Mouse (Mus musculus) mouse embryonic stem cell (cell line): Measurements from ENCODE around the gene Lbhd2.

ENCODE experiments used
- in situ Hi-C, 2 experiments: fragments of 300-500 bp; cut with MboI; formaldehyde crosslinking; loops; 1 replicate in 1 of 2; 3 replicates in 1 of 2; pipeline ENCODE4 v1.14.3; 2019 to 2020; ENCODE audit warnings: low sequenced_read_pairs in 2 of 2, low pct_unique_long_range_greater_than_20kb in 1 of 2, mixed read lengths in 1 of 2; ENCODE audit not compliant: unreplicated experiment in 1 of 2

Lbhd2 gene

GRCm38 (mm10) chr12:111406622-111407021 lies at the start of gene Lbhd2:
TSS of gene Lbhd2 (plus strand) at chr12:111406809.
- in situ Hi-C loops = no loop called here

GRCm38 (mm10) chr12:111360671-111361070 lies 45.9 kb upstream of the Lbhd2 start:
- in situ Hi-C loops = no loop called here

DNA sequence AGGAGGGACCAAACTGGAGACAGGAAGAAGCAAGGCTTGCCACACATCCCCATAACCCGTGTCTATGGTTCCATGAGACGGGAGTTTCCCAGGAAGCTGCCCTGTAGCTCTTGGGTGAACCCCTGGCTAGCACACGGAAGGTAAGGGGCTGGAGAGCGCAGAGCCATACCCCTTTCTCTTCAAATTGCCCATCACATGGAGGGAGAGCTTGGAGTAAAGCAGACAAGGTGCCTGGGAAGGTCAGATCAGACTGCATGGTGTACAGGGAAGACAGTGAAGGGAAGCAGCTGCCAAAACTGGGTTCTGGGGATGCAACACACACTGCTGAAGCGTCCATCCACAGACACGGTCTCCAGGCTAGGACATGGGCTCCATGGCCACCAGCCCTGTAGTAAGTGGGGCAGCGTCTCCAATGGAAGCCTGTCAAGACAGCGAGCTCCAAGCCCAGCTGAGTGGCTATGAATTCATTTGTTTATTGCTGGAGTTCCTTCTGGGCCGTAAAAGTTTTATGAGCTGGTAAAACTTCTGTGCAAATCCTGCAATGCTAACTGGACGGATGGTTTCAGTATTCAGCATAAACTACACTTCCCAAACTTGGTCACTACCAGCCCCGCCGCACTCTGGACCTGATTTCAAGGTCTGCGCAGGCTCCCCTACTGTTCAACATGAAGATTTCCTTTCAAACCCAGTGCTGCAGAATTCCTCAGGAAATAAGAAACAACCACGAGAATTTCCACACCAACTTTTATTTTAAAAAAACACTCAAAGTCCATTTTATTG lies 45.1 kb upstream of the Lbhd2 start:
- in situ Hi-C loops = no loop called here

- in situ Hi-C loops = no loop called here
Measured at GRCm38 (mm10) chr12:111364234-111364633, 42.4 kb upstream of the Lbhd2 start.

DNA sequence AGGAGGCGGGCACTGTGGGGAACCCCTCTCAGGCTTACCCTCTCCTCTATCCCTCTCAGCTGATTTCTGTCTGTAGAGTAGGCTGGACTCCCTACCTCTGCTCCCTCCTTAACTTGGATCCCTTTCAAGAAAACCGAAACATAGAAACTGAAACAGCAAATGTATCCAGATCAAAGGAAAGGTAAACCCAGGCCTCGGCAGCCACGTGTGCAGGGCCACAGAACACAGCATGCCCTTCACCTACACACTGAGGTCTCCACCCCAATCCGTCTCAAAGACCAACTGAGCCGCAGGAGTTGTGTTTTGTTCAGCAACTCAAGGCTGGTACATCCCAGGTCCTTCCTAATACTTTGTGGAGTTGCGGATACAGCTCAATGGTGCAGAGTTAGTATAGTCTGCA lies 39.5 kb upstream of the Lbhd2 start:
- in situ Hi-C loops = no loop called here

DNA sequence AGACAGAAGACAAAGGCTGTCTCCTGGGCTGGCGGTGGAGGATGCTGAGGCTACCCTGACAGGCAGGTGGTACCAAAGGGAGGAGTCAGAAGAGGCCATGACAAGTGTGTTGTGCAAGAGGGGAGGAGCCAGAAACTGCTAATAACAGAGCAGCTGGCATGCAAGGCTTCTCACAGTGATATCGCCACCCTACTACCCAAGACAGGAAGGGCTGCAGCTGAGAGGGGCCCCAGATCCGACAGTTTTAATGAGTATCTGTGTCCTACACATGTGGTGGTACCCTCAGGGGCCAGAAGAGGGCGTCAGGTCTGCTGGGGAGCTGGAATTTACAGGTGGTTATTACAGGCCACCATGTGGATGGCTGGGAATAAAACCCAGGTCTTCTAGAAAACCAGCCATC lies 36.4 kb upstream of the Lbhd2 start:
- in situ Hi-C loops = no loop called here

DNA sequence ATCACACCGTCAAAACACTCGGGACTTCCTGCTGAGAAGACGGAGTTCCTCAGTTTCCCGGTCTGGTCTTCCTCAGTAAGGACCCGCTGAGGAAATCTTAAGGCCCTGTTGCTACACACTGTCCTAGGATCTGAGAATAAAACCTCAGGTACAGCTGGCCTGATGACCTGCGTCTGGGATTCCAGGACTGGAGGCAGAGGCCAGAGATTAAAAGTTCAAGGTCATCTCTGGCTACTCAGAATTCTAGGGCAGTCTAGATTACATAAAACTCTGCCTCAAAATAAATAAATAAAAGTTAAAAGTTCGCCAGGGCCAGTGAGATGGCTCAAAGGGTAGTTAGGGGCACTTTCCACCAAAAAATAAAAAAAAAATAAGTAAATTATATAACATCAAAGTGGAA lies 34.7 kb upstream of the Lbhd2 start:
- in situ Hi-C loops = no loop called here

DNA sequence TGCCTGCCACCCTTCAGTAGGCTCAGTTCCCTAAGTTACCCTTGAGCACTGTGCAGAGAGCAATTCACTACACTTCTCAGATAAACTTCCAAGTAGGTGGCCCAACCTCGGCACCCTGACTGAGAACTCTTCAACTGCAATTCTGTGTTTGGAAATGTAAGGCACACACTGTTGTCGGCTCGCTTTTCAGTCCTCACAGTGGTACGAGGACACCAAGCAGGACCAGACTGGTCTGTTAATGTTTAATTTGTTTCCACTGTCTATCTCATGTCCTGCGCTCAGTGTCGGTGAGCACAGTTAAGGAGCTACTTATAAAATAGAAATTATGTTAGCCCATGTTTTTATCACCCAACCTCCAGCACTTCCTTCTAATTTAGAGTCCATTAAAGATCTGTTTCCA lies 33.2 kb upstream of the Lbhd2 start:
- in situ Hi-C loops = no loop called here

GRCm38 (mm10) chr12:111374727-111375126 lies 31.9 kb upstream of the Lbhd2 start:
- in situ Hi-C loops = no loop called here

DNA sequence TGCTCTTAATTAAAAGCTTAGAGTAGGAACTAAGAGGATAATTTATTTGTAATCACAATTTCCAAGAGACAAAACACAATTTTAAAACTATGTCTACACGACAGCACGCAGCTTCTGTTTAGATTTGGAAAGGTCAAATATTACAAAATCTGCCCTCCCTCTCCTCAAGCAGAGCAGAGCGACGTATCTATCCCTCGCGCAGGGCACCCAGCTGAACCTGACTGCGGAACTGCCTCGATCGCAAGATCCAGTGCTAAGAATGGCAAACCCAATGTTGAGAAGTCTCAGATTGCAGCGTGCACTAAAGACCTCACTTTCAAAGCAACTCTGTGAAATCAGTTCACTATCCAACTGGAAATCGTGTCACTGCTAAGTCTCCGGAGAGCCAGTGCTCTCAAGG lies 31.1 kb upstream of the Lbhd2 start:
- in situ Hi-C loops = no loop called here

DNA sequence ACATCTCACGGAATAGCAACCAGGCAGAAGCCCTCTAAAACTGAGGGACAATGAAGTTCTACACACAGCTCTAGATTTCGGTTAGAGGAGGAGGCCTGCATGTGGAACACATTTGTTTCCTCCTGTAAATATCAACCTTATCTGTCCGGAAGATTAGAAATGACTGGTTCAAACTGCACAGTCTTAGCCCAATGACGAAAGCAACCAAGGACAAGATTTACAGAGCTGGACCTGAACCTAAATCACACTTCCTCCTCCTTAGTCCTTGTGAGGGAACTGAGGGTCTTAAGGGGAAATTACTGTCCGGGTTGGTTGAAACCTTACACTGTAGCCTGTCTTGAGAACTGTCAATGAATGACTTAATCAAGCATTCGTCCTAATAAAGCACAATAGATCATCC lies 30.6 kb upstream of the Lbhd2 start:
- in situ Hi-C loops = no loop called here

GRCm38 (mm10) chr12:111376826-111377331 lies 29.7 kb upstream of the Lbhd2 start:
- in situ Hi-C loops = no loop called here

GRCm38 (mm10) chr12:111377376-111377973 lies 29.1 kb upstream of the Lbhd2 start, which contains the start of gene Cdc42bpb:
TSS of gene Cdc42bpb (minus strand) at chr12:111377718.
- in situ Hi-C loops = no loop called here

GRCm38 (mm10) chr12:111377986-111378490 lies 28.6 kb upstream of the Lbhd2 start:
- in situ Hi-C loops = no loop called here

GRCm38 (mm10) chr12:111378812-111379211 lies 27.8 kb upstream of the Lbhd2 start:
- in situ Hi-C loops = no loop called here

DNA sequence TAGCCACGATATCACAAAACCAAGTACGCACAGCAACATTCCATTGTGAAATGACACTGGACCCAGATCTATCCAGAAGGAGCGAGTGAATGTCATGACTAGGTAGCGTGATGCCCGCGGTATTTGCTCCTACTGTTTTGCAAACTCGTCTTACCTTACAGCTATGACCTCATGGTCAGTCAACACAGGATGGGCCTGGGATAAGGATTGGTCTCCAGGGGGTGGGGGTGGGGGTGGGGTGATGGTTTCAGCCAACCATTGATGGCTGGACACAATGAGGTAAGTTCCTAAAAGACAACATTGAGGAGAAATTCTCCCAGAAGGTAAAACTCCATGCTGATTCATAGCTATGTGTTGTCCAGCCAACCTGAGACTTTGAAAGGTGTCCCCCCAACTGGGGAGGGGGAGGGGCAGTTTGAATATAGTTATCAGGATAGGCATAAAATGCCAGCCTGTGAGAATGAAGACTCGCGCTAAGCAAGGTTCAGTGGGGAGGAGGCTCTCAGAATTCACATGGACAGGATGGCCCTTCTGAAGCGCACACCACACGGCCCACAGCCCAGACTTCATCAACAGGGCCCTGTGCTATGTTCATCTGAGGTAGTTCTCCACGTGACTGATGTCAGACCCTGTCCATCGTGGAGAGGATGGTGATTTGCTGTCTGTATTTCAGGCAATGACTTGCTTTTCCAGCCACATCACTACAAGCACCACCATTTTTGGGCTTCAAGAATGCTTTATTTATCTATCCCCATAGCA lies 20.5 kb upstream of the Lbhd2 start:
- in situ Hi-C loops = no loop called here

DNA sequence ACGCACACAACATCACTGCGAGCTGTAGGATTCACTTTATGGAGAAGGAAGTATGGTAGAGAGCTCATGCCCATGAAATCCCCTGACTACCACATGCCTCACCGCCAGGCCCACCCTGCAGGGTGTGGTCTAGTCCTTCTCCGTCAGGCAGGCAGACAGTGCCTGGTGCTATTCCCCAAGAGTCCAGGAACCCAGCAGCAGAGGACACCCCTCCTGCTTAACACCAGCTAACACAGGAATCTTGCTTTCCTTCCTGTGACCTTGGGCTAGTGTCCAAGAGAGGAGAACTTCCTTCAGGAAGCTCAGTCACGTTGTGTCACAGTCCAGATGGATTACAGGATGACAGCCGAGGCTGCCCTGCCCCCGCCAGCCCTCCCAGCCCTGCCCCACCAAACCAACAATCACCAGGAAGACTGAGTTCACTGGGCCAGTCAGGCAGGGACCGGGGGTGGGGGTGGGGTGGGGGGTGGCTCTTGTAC lies 19.9 kb upstream of the Lbhd2 start:
- in situ Hi-C loops = no loop called here

GRCm38 (mm10) chr12:111387146-111387545 lies 19.5 kb upstream of the Lbhd2 start:
- in situ Hi-C loops = no loop called here

DNA sequence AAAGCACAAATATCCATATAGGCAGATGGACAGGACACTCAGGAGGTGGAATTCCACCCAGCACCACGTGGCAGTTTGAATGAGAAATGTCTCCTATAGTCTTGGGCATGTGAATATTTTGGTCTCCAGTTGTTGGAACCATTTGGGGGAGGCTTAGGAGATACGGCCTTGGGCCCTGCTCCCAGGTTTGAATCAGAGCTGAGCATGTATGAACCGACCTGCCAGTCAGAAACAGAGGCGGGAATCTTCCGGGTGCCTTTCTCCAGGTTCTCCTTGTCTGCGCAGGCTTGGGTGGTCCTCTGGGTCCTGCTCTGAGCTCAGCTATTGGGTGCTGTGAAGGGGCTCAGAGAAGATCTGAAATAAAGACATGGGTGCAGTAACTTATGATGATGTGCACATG lies 12.6 kb upstream of the Lbhd2 start:
- in situ Hi-C loops = no loop called here
